Mouse (Mus musculus) adrenal gland, postnatal 4 days (tissue): Measurements from ENCODE around the gene Golph3l. TPM values are rescaled to one million over a fixed set of nuclear protein-coding genes. Genes with fewer than 3 reads are reported as not detected.
A peak's percentile ranks its signal among the peaks of the same experiment; 100 is the strongest.
"Not testable (repeated sequence)": the region's sequence is repeated elsewhere in the genome, so short reads cannot be mapped to it uniquely, and the experiment has no call there.

Source experiments
- DNase-seq, 2 experiments: peaks; one replicate each; pipeline ENCODE4 v3.0.0; 2021 to 2022; ENCODE audit warnings: low spot score in 2 of 2, mixed read lengths in 2 of 2
- total RNA-seq, 2 experiments: library from RNA; stranded (reverse); gene quantifications; 2 replicates each; pipeline ENCODE4 v1.2.3; 2021

Gene Golph3l
- total RNA-seq, 2 experiments from 2014 or later = 45.6 to 46.4 TPM

DNA sequence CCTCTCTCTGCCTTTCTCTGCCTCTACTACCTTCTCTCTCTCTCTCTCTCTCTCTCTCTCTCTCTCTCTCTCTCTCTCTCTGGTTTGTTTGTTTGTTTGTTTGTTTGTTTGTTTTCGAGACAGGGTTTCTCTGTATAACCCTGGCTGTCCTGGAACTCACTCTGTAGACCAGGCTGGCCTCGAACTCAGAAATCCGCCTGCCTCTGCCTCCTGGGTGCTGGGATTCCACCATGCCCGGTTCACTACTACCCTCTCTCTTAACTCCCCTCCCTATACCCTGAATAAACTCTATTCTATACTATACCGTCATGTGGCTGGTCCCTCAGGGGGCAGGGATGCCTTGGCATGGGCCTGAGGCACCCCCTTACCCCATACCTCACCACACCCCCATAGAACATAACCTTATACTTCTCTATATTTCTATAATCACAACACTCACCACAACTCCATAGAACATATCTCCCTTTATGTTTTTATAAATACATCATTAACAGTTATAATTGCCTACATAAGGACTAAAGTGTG is 35.3 kb downstream of the Golph3l start:
- DNase-seq = not testable (repeated sequence)

DNA sequence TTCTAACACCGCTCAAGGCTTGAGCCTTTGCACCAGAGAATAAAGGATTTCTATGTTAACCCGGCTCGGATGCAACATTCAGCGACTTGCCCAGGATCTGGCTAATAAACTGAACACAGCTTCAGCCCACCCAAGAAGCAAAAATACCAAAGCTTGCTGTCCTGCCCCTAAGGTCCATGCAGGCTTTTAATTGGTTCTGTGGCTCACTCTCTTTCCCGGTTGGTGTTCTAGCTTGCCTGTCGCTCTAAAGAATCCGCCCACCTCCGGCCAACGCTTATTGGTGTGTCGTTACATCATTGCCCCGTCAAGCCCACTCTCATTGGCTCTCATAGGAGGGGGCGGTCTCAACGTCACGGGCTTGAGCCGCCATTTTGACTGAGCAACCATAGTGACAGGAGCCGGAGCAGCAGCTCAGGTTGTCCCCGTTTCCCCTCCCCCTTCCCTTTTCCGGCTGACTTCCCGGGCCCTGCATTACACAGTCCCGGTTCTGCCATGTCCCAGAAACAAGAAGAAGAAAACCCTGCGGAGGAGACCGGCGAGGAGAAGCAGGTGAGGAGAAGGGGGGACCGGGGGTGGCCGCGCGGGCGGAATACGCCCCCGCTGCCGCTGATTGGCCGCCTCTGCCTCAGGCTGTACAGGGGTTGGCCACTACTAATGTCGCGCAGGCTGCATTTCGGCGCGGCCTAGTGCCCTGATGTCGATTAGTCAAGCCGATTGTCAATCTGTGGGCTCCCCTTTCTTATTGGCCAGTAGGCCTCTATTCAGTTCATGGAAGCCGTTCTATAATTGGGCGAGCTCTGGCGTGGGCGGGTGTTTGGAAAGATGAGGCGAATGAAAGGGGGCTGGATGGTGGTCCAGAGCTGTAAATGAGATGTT is 36.1 kb downstream of the Golph3l start, which contains the start of gene Ensa:
Ensa (plus strand) TSS at position 366 of the 876 bp plus-strand sequence.
- DNase-seq = peak; percentile 93 to 94

DNA sequence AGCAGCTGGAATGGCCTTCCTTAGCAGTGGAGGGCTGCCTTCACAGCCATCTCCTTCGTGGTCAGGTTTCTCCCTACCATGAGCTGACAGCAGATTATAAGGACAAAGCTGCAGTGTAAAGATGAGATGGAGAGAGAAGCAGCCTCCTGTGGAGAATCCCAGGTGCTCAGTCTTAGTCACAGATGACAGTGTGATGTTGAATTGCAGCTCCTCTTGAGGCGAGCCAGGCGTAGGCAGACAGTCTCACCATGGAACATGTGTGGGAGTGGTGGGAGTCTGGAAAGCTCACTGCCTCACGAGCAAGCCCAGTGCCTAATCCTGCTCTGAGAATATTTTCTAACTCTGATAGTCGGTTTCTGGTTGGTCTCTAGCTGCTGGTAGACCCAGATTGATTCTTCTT is 39.0 kb downstream of the Golph3l start:
- DNase-seq = no peak

DNA sequence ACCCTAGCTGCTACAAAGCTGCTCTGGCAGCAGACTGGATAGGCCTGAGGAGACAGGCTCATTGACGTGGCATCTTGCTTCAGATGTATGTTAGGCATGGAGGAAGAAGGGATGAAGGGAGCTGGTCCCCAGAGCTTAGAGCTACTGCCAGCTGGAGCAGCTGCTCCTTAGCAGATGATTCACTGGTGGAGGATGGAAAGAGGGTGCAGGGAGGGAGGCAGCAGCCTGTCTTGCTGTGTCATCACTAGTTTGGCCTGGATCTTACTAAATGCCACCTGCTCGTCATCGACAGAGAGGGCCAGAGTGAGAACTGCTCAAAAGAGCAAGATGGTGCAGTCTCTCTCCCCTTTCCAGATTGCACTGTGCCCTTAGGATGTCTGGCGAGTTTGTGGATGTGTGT is 41.0 kb downstream of the Golph3l start:
- no peak for DNase-seq

DNA sequence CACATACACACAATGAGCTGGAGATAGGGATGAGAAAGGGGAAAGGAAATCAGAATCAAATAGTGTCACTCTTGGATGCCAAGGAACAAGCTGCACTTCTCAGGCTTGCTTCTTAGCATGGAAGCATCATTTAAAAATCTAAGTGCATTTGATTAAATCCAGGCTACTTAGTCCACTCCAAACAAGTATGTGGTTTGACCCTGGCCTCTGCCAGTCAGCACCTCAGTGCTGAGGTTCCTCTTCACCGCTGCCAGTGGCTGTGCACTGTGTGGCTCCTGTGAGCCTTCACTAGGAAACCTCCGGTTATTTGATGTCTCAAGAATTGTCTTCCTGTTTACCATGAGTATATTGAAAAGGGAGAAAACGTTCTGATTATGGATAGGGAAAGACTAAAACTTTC is 42.1 kb downstream of the Golph3l start:
- no peak for DNase-seq

DNA sequence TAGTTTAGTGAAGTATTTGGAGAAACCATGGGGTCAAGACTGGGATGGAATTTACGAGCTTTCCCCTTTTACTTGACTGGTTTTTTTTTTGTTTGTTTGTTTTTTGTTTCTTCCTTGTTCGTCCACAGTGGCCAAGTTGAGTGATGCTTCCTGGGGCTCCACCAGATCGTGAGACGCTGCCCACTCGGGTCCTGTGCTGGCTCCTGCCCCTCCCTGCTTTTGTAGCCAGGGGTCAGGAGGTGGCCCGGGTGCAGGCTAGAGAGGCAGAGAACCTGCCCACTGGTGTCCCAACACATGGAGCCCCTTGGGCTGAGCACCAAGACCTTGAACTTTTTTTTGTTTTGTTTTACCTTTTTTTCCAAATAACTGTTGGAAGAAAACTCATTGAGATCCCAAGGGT is 42.6 kb downstream of the Golph3l start:
- DNase-seq = no peak

DNA sequence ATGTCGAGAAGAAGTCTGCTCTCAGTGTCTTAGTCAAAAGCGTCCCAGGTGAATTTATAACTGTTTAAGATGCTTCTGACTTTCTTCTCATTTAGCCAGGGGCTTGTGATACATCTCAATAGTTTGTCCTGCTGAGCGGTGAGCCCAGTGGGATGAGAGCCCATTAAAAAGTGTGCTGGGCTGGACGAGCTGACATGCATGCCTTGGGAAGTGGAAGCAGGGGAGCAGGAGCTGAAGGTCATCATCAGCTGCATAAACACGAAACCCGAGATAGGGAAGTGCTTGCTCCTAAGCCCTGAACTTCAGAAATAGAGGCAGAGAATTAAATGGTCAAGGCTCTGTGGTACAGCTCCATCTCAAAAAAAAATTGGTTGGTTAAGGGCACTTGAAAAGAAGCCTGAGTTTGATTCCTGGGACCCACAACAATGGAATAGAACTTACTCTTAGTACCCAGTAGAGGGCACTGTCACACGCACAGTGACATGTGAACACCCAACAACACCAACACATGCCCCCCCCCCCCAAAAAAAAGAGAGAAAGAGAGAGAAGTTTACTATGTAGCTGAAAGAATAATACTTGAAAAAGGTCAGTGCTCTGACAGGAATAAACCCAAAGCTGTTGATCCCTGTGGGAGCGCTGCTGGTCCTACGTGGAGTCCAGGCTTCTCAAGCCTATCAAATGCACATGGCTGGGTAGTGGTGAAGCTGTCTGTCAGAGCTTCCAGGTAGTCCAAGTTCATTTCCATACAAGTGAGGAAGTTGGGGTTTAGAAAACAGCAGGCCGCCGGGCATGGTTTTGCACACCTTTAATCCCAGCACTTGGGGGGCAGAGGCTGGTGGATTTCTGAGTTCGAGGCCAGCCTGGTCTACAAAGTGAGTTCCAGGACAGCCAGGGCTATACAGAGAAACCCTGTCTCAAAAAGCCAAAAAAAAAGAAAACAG is 44.2 kb downstream of the Golph3l start:
- DNase-seq = no peak

DNA sequence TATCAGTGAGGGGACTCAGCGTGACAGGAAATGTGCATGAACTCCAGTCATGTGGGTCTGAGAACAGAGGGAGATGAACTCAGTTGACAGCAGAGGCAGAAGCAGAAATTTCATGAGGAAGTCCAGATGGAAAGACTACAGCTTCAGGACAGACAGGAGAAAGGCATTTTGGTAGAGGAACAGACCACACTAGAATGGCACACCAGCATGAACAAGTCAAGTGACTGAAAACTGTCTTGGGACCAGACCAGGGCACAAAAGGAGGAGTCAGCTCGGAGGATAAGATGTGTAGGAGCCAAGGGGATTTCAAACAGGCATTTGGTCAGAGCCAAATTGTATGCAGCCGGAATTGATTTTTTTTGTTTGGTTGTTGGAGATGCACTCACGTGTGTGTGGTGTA is 46.9 kb downstream of the Golph3l start:
- DNase-seq = no peak

DNA sequence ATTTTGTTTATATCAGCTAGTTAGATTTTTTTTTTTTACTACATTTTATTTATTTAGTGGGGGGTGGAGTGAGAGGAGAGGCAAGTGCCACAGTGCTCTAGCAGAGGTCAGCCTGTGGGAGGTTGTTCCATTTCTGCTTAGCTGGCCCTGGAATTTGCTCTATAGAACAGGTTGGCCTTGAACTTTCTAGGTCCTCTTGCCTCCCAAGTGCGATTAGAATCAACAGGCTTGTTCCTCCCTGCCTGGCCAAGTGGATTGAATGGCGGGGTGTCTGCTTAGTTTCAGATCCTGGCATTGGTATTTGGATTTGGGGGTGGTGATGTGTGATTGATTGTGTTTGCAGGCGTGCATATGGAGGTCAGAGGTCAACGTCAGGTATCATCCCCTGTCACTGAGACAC is 47.3 kb downstream of the Golph3l start:
- no peak for DNase-seq

DNA sequence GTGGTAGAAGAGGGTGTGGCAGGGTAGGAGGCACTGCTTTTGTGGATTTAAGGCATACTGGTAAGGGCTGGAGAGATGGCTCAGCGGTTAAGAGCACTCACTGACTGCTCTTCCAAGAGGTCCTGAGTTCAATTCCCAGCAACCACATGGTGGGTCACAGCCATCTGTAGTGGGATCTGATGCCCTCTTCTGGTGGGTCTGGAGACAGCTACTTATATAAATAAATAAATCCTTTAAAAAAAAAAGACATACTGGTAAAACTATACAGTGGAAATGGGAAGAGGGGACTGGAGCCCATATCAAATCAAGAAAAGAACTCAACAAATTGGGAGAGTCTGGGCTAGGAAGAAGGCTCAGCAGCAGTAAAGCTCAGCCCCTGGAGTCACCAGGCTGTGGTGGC is 51.0 kb downstream of the Golph3l start:
- DNase-seq = no peak

DNA sequence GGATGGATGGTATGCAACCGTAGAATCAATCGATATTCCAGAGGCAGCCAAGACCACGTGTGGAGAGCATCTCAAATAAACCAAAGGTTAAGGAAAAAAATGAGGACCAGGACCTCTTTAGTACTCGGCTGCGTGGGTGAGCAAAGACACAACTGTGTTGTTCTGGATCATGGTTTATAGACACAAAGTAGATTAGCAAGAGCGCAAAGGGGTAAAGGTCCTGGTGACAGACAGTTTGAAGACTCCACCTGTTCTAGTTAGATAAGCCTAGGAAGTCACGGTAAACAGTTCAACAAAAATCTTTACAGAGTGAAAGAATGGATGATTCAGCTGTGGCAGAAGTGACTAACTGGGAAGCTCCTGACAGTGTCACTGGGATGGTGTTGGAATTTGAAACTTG is 54.4 kb downstream of the Golph3l start:
- DNase-seq = no peak

DNA sequence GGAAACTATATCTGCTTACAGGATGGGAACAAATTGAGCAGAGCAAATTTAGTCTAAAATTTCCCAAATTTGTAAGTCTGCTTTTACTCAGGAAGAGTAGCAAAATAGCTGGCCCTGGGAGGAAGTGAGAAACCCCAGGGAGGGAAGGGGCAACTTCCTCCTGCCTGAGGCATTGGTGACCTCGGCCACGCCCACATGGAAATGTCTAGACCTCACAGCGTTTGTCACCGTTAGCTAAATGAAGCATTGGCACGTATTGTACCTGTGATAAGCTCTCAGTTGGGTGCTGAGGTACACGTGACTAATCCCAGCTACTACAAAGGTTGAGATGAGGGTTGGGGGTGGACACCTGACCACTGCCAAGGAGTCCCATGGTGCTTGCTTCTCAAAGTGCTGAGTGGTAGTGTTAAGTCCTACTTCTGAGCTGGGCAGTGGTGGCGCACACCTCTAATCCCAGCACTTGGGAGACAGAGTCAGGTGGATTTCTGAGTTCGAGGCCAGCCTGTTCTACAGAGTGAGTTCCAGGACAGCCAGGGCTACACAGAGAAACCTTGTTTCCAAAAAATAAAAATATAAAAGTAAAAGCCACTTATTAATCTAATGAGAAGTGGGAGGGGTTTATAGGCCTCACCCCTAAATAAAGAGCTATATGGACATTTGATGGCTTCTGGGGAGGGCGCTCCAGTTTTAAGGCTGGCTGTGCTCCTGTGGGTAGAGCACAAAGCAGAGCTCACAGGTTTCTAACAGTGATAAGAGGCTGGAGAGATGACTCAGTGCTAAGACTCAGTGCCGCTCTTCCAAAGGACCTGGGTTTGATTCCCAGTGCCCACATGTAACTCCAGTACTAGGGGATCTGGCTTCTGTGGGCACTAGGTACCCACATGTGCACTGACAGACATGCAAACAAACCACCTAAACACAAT is 56.8 kb downstream of the Golph3l start:
- no peak for DNase-seq

DNA sequence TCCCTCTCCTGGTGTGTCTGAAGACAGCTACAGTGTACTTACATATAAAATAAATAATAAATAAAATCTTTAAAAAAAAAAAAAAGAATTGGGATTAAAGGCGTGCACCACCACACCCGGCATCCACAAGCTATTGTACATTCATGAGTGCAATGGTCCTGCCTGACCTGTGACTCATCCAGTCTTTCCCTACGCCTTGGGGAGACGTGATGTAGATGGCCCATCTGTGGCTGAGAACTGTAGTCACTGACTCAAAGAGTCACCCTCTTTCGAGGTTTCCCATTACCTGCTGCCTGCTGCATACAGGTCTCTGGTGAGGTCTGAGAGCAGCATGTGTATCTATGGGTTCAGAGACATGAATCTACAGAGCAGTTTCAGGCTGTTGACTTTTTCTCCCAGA is 59.3 kb downstream of the Golph3l start:
- no peak for DNase-seq

DNA sequence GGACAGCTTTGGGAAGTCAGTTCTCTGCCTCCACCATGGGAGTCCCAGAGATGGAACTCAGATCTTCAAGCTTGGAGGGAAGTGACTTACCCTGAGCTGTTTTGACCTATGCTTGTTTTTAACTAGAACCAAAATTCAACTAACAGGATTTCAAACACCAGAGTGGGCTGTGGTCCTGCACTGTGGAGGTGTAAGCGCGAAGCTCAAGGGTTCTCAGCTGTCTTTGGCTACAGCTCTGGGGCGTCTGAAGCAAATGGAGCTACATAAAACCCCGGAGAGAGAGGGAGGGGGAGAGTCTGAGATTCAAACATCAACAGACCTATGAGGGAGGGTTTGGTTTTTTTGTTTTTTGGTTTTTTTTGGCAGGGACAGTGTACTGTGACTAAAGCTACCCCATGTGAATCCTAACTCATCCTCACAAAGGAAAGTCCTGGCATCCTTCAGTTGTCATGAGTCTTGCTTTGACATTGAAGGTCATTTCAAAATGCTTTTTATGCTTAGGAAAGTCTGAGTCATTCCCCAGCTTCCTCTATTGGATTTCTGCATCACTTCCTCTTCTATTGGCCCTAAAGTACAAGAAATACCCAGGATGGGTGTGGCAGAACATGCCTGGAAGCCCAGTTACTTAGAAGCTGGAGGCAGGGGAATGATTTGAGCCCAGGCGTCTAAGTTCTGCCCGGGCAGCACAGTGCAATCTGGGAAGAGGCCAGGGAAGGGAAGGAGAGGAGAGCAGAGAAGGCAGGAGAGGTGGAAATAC is 61.7 kb downstream of the Golph3l start:
- no peak for DNase-seq

DNA sequence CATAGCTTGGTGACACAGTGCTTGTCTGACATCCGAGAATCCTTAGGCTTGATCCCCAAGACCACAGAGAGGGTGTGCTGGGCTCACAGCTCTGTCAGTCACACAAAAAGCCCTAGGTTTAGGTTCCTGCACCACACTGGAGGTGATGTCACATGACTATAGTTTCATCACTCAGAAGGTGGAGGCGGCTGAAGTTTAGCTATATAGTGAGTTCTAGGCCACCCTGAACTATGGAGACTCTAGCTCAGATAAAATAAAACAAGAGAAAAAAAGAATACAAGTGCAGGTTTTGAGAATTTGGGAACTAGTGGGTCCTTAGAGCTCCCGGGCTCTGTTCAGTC is 62.3 kb downstream of the Golph3l start:
- DNase-seq = no peak

DNA sequence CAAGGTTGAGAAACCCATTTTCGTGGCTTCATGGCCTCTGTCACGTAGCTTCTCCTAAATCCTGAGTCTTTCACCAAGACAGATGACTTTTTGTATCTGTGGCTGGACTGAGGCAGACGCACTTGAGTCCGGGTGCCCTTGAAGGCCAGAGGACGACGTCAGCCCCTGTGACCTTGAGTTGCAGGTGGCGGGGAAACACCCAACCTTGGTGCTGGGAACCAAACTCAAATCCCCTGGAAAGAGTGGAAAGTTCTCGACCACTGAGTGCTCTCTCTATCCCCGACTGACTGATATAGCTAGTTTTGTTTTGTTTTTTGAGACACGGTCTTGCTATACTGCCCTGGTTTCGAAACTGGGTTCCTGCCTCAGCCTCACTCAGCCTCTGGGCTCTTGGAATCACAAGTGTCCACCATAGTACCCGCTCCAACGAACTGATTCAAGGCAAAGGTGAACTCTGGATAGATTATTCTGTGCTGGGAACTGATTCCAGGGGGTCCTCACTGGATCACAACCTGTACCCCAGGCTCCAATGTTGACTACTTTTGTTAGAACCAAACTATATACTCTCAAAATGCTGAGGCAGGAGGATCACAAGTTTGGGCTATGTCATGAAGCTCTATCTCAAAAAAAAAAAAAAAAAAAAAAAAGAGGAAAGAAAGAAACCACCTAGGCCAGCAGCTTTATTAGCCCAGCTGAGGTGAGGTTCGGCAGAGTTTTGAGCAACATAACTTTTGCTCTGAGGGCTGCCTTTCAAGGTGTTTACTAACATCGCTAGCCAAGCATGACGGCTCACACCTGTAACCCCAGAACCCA is 62.9 kb downstream of the Golph3l start:
- no peak for DNase-seq

DNA sequence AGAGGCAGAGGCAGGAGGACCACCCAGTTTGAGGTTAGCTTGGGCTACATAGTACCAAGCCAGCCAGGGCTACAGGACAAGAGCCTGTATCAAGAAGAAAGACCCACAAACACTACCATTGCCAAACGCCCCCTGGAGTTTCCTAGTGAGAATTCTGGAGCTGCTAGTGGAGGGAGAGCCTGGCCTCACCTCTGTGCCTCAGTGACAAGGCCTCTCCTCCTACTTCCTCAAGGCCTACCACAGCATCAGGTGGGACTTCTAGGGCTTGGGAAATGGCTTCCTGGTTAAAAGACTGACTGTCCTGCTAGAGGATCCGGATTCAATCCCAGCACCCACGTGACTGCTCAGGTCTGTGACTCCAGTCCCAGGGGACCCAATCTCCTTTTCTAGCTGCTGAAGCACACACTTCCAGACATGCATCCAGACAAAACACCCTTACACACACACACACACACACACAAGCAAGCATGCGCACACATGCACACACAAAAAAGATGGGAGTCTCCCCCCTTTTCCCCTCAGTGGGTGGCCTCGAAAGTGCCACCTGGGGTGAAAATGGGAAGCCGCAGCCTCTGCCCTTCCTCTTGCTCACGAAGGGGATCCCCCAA is 63.6 kb downstream of the Golph3l start:
- DNase-seq = no peak

DNA sequence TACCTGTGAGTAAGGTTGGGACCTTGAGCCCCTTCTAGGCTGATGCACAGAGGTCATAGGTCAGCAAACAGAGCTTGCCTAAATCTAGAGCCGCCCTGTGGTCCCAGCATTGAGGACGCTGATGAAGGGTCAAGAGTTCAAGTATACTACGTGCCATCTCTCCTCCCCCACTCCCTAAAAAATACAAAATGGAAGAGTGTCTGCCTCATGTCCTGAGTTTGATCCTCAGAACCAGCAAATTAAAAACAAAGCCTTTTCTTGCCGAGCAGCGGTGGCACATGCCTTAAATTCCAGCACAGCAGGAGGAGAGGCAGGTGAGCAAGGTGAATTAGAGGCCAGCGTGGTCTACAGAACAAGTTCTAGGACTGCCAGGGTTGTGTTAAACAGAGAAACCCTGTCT is 64.1 kb downstream of the Golph3l start:
- no peak for DNase-seq
